Mouse (Mus musculus): ENCODE data around the gene Map7d1. TPM values are rescaled to one million over a fixed set of nuclear protein-coding genes. Genes with fewer than 3 reads are reported as not detected.
"Not testable (repeated sequence)": the region's sequence is repeated elsewhere in the genome, so short reads cannot be mapped to it uniquely, and the experiment has no call there.

Map7d1 gene
- polyA plus RNA-seq, 1 experiment from 2014 or later, result 20.9 TPM

- ATAC-seq, result no peak
- no peaks in the 10 kb centered on the region for H3K27me3 ChIP-seq (replicated peaks)
- 75% methylated on average over 63 of the region's 63 CpGs for WGBS (ENCODE audit: insufficient replicate concordance)
- H3K9me3 ChIP-seq (replicated peaks), result no peaks in the 10 kb centered on the region
- H3K4me2 ChIP-seq, result no peak overlapping the region
- H3K4me3 ChIP-seq, result no peak overlapping the region
- H3K36me3 ChIP-seq, result peaks cover 95% of the 10 kb centered on the region
- no peak overlapping the region for H3K9ac ChIP-seq
- H3K27ac ChIP-seq, result no peak overlapping the region
- peaks cover 6% of the 10 kb centered on the region for H3K4me1 ChIP-seq
These were observed 19.5 kb downstream of the Map7d1 start for GRCm38 (mm10) chr4:126236467-126237280.

- no peak overlapping the region for H3K27ac ChIP-seq
- no peak overlapping the region for H3K9ac ChIP-seq
- WGBS (ENCODE audit: insufficient replicate concordance), result 58% methylated on average over 10 of the region's 10 CpGs
- peaks cover 6% of the 10 kb centered on the region for H3K4me1 ChIP-seq
- no peaks in the 10 kb centered on the region for H3K9me3 ChIP-seq (replicated peaks)
- no peak overlapping the region for H3K4me2 ChIP-seq
- no peak for ATAC-seq
- peaks cover 92% of the 10 kb centered on the region for H3K36me3 ChIP-seq
- no peak overlapping the region for H3K4me3 ChIP-seq
- no peaks in the 10 kb centered on the region for H3K27me3 ChIP-seq (replicated peaks)
These were observed 21.0 kb downstream of the Map7d1 start for GRCm38 (mm10) chr4:126235191-126235590.

- Histone ChIP-seq H3K4me1 (peaks cover 6% of the 10 kb centered on the region), H3K9me3 (replicated peaks) (no peaks in the 10 kb centered on the region), H3K9ac (no peak overlapping the region), H3K36me3 (peaks cover 87% of the 10 kb centered on the region), H3K4me3 (no peak overlapping the region), H3K4me2 (no peak overlapping the region), H3K27ac (no peak overlapping the region), H3K27me3 (replicated peaks) (no peaks in the 10 kb centered on the region)
- no peak for ATAC-seq
- 76% methylated on average over 18 of the region's 18 CpGs for WGBS (ENCODE audit: insufficient replicate concordance)
These were observed 21.5 kb downstream of the Map7d1 start for GRCm38 (mm10) chr4:126234496-126235175.

GRCm38 (mm10) chr4:126233676-126234308, 22.4 kb downstream of the Map7d1 start:
- Histone ChIP-seq H3K27ac (no peak overlapping the region), H3K27me3 (replicated peaks) (no peaks in the 10 kb centered on the region), H3K4me1 (peaks cover 6% of the 10 kb centered on the region), H3K4me2 (no peak overlapping the region), H3K4me3 (no peak overlapping the region), H3K9me3 (replicated peaks) (no peaks in the 10 kb centered on the region), H3K9ac (no peak overlapping the region), H3K36me3 (peaks cover 80% of the 10 kb centered on the region)
- ATAC-seq, result no peak
- WGBS (ENCODE audit: insufficient replicate concordance), result 88% methylated on average over 29 of the region's 29 CpGs

GRCm38 (mm10) chr4:126229900-126230299, 26.2 kb downstream of the Map7d1 start:
- no peaks in the 10 kb centered on the region for H3K9me3 ChIP-seq (replicated peaks)
- no peak overlapping the region for H3K4me3 ChIP-seq
- 67% methylated on average over 7 of the region's 7 CpGs for WGBS (ENCODE audit: insufficient replicate concordance)
- H3K27ac ChIP-seq, result no peak overlapping the region
- no peak overlapping the region for H3K9ac ChIP-seq
- peaks cover 43% of the 10 kb centered on the region for H3K36me3 ChIP-seq
- H3K4me2 ChIP-seq, result no peak overlapping the region
- peaks cover 6% of the 10 kb centered on the region for H3K4me1 ChIP-seq
- no peak for ATAC-seq
- peaks cover 15% of the 10 kb centered on the region; the same call in 1 of the 2 replicates for H3K27me3 ChIP-seq (replicated peaks)

GRCm38 (mm10) chr4:126228144-126228543, 28.0 kb downstream of the Map7d1 start:
- H3K9me3 ChIP-seq (replicated peaks), result no peaks in the 10 kb centered on the region
- ATAC-seq, result no peak
- H3K4me1 ChIP-seq, result no peaks in the 10 kb centered on the region
- peaks cover 25% of the 10 kb centered on the region for H3K36me3 ChIP-seq
- H3K4me2 ChIP-seq, result no peak overlapping the region
- H3K4me3 ChIP-seq, result no peak overlapping the region
- no peak overlapping the region for H3K27ac ChIP-seq
- 41% methylated on average over 5 of the region's 5 CpGs for WGBS (ENCODE audit: insufficient replicate concordance)
- peaks cover 15% of the 10 kb centered on the region; the same call in 1 of the 2 replicates for H3K27me3 ChIP-seq (replicated peaks)
- H3K9ac ChIP-seq, result no peak overlapping the region

GRCm38 (mm10) chr4:126227077-126227761, 28.9 kb downstream of the Map7d1 start:
- no peaks in the 10 kb centered on the region for H3K4me1 ChIP-seq

GRCm38 (mm10) chr4:126226640-126227039, 29.5 kb downstream of the Map7d1 start:
- Histone ChIP-seq H3K4me3 (no peak overlapping the region), H3K9me3 (replicated peaks) (no peaks in the 10 kb centered on the region), H3K4me2 (no peak overlapping the region), H3K9ac (no peak overlapping the region), H3K36me3 (peaks cover 10% of the 10 kb centered on the region), H3K27me3 (replicated peaks) (peaks cover 15% of the 10 kb centered on the region; the same call in 1 of the 2 replicates), H3K27ac (no peak overlapping the region), H3K4me1 (no peaks in the 10 kb centered on the region)
- no peak for ATAC-seq
- 43% methylated on average over 12 of the region's 12 CpGs for WGBS (ENCODE audit: insufficient replicate concordance)

More at GRCm38 (mm10) chr4:126227077-126227761, 28.9 kb downstream of the Map7d1 start:
- H3K27ac ChIP-seq, result no peak overlapping the region
- peak overlapping the region; percentile 49 for H3K4me2 ChIP-seq
- ATAC-seq, result peak; percentile 70
- peaks cover 16% of the 10 kb centered on the region for H3K36me3 ChIP-seq
- H3K4me3 ChIP-seq, result peak overlapping the region; percentile 8; the same call in 1 of the 2 replicates
- H3K9me3 ChIP-seq (replicated peaks), result no peaks in the 10 kb centered on the region
- peak overlapping the region; percentile 17; the same call in 1 of the 2 replicates for H3K9ac ChIP-seq
- WGBS (ENCODE audit: insufficient replicate concordance), result 6% methylated on average over 18 of the region's 18 CpGs
- peaks cover 15% of the 10 kb centered on the region; the same call in 1 of the 2 replicates for H3K27me3 ChIP-seq (replicated peaks)

- H3K27me3 ChIP-seq (replicated peaks), result peaks cover 5% of the 10 kb centered on the region; the same call in 1 of the 2 replicates
- WGBS (ENCODE audit: insufficient replicate concordance), result 67% methylated on average over 11 of the region's 11 CpGs
- no peaks in the 10 kb centered on the region for H3K9me3 ChIP-seq (replicated peaks)
- no peaks in the 10 kb centered on the region for H3K36me3 ChIP-seq
- no peak overlapping the region for H3K4me2 ChIP-seq
- no peak overlapping the region for H3K4me3 ChIP-seq
- no peak overlapping the region for H3K27ac ChIP-seq
- no peak for ATAC-seq
- H3K4me1 ChIP-seq, result no peaks in the 10 kb centered on the region
- no peak overlapping the region for H3K9ac ChIP-seq
These were observed 33.5 kb downstream of the Map7d1 start for GRCm38 (mm10) chr4:126222631-126223030.

GRCm38 (mm10) chr4:126220045-126220444, 36.1 kb downstream of the Map7d1 start:
- no peak overlapping the region for H3K9ac ChIP-seq
- H3K27me3 ChIP-seq (replicated peaks), result no peaks in the 10 kb centered on the region
- 76% methylated on average over 10 of the region's 10 CpGs for WGBS (ENCODE audit: insufficient replicate concordance)
- no peaks in the 10 kb centered on the region for H3K9me3 ChIP-seq (replicated peaks)
- no peak overlapping the region for H3K27ac ChIP-seq
- H3K4me2 ChIP-seq, result no peak overlapping the region
- no peaks in the 10 kb centered on the region for H3K36me3 ChIP-seq
- no peak overlapping the region for H3K4me3 ChIP-seq
- no peak for ATAC-seq
- H3K4me1 ChIP-seq, result no peaks in the 10 kb centered on the region

GRCm38 (mm10) chr4:126219540-126219939, 36.6 kb downstream of the Map7d1 start:
- not testable (repeated sequence) for H3K27ac ChIP-seq; ATAC-seq; H3K4me2 ChIP-seq; H3K4me3 ChIP-seq; H3K27me3 ChIP-seq (replicated peaks); H3K4me1 ChIP-seq; H3K9me3 ChIP-seq (replicated peaks); H3K9ac ChIP-seq; H3K36me3 ChIP-seq
- WGBS (ENCODE audit: insufficient replicate concordance), result 60% methylated on average over 3 of the region's 3 CpGs
